Mouse (Mus musculus) v-Abl transformed pro-B cells (cell line): Measurements from ENCODE around the gene Ctc1.
"Not testable (repeated sequence)": the region's sequence is repeated elsewhere in the genome, so short reads cannot be mapped to it uniquely, and the experiment has no call there.

Source experiments
- in situ Hi-C, 2 experiments: fragments of 400-800 bp; cut with MboI; formaldehyde crosslinking; loops; one replicate each; pipeline ENCODE4 v1.15.1; 2025; ENCODE audit not compliant: unreplicated experiment in 2 of 2

Ctc1 gene

DNA sequence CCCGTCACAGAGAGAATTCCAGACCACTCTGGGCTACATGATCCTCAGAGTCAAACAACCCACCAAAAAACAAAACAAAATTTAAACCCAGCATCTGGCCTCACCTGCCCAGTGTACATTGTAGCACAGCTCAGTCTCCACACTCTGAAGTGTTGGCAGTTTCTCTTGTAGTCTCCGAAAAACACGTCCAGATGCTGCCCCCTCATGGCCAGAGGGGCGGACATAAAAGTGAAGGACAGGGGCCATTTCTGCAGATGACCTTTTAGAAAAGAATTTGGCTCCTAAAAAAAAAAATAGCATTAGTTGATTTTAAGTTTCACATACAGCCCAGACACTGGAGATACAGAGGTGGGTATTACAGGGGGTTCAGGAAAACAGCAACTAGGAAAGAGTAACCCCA lies 12.1 kb upstream of the Ctc1 start:
- in situ Hi-C loops, result no loop called here

DNA sequence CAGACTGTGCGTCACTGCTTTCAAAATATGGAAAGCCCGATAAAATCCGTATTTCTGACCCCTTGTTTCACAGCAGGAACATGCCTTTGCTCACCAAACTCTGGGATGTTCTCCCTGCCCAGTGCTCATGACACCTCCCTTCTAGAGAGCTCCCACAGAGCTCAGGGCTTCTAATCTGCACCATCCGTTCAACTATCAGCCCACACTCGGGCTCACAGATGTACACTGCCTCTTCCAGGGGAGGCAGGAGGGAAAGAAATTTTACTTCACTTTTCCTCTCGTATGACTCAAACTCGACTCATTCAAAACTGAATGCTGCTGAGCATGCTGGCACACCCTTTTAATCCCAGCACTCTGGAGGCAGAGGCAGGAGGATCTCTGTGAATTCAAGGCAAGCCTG lies 10.5 kb upstream of the Ctc1 start:
- in situ Hi-C loops, result no loop called here

DNA sequence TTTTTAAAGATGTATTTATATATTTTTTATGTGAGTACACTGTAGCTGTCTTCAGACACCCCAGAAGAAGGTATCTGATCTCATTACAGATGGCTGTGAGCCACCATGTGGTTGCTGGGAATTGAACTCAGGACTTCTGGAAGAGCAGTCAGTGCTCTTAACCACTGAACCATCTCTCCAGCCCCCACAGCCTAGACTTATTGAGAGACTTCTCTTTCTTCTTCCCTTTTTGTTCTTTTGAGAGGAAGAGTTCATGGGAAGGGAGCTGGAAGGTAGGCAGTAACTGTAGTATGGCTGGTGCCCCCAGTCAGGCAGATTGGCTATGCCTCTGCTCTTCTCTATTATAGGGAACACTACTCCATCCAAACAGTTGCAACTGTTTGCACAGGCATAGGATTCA lies 9.1 kb upstream of the Ctc1 start:
- in situ Hi-C loops, result not testable (repeated sequence)

DNA sequence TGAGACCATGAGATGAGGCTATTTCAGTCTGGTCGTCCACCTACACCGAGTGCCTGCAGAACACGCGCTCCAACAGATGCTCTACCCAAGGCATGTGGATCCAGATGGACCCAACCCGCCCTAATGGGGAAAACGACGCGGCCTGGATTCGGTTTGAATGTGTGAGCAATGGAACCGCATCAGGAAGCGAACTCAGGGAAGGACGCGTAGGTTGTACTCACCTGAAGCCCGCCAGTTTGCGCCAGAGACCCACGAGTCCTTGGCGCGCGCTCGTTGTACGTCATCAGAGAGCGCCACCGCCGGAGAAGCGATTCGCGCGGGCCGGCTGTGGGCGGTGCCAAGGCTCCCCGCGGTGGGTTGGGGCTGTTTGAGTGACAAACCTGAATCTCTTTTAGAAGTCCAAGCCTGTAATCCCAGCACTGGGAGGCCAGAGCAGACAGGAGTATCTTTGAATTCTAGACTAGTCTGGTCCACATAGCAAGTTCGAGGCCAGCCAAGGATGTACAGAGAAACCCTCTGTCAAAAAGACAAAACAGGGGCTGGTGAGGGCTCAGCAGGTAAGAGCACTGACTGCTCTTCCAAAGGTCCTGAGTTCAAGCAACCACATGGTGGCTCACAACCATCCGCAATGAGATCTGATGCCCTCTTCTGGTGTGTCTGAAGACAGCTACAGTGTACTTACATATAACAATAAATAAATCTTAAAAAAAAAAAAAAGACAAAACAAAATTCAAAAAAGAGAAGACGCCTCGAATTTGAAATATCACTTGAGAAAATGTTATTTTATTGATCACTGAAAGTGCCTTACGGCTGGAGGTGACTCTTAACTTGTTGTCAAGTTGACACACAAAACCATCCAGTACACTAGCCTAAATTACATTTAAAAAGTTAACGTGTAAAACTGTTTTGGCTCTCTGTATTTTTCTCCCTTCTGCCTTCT lies 7.3 kb upstream of the Ctc1 start, which contains the start of gene Pfas:
Gene Pfas (minus strand): TSS at position 279 of the 940 bp plus-strand sequence.
- in situ Hi-C loops, result no loop called here

DNA sequence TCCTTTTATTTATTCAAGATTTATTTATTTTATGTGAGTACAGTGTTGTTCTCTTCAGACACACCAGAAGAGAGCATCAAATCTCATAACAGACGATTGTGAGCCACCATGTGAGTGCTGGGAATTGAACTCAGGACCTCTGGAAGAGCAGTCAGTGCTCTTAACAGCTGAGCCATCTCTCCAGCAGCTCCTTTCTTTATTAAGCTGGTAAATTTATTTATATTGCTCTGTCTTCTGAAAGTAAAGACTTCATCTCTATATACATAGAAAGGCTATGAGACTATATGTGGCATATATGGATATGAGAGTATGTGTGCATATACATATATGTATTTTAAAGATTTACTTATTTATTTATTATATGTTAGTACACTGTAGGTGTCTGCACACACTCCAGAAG lies 6.2 kb upstream of the Ctc1 start:
- in situ Hi-C loops, result no loop called here

DNA sequence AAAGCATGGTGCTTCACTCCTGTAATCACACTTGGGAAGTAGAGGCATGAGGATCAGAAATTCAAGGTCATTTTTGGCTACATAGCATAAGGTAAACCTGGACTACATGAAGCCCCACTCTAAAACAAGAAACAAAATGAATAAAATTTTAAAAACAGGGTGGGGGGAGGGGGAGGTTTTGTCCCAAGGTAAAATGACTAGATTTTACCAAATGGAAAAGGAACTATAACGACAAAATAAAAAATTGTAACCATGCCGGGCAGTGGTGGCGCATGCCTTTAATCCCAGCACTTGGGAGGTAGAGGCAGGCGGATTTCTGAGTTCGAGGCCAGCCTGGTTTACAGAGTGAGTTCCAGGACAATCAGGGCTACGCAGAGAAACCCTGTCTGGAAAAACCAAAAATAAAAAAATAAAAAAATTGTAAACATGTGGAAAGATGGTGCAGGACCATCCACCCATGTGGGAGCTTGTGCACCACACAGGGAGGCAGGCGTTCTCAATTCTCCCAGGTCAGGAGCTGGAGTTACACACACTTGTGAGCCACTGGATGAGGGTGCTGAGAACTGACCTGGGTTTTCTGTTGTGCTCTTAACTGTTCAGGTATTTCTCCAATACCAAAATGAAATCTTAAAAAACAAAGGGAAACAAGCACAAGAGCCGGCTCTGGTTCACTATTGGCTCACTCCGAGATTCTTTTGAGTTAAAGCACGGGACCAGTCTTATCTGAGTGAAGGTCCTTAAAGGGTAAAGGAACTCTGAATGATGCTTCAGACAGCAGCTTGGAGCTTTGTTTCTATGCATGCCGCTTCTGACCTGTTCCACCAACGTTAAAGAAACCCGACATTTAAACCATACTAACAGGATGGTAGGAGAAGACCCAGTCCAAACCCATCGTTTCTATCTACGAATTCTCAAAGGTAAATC lies 5.0 kb upstream of the Ctc1 start:
- in situ Hi-C loops, result no loop called here

DNA sequence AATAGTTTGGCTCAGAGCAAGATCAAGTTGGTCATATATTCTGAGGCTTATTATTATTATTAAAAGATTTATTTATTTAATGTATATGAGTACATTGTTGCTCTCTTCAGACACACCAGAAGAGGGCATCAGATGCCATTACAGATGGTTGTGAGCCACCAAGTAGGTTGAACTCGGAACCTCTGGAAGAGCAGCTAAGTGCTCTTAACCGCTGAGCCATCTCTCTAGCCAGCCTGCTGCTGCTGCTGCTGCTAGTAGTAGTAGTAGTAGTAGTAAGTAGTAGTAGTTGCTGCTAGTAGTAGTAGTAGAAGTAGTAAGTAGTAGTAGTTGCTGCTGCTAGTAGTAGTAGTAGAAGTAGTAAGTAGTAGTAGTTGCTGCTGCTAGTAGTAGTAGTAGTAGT lies 4.3 kb upstream of the Ctc1 start:
- in situ Hi-C loops, result not testable (repeated sequence)

DNA sequence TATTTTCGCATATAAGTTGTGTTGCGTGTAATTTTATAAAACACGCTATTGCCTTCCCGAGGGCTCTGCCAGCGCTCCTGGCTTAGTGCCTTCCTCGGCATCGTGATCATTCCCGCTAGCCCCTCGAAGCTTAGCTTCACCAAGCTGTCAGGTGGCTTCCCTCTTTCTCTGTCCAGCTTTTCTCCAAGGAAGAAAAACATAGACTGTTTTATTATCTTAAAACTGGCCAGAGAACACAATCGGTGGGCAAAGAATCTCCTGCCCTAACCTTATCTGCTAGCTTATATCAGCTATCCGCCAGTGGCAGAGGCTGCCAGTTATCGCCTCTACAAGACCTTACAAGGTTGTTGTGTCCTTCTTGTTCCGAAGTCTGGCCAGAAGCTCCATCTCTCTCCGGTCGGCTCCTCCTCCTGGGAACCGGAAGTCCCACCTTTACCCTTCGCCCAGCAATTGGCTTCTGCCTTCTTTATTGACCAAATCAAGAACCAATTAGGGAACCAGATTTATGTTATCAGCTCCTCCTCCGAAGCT lies 3.6 kb upstream of the Ctc1 start:
- in situ Hi-C loops, result no loop called here

DNA sequence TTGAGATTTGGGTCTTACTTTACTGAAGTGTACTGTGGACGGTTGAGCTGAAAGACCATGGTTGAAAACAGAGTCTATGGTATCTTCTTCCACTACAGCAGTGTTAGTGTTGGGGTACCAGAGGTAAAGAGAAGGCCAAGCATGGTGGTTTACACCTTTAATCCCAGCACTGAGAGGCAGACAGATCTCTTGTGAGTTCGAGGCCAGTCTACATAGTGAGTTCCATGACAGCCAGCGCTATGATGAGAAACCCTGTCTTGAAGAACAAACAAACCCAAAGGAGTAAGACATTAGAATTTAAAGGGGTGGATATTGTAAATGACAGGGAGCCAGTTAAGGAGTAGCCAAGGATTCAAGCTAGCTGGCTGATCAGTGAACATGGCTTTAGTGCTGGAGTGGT lies 1.0 kb downstream of the Ctc1 start:
- in situ Hi-C loops, result no loop called here

DNA sequence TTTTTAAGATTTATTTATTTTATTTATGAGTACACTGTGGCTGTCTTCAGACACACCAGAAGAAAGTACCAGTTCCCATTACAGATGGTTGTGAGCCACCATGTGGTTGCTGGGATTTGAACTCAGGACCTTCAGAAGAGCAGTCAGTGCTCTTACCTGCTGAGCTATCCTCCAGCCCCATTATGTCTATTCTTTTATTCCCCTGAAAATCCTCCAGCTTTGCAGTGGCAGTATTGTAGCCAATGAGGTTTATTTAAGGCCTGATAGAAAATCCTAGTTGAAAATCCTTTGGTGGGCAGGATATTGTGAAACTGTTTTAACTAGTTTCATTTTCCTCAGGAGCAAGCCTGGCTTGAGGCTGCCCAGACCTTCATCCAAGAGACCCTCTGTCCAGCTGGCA lies 5.0 kb downstream of the Ctc1 start:
- in situ Hi-C loops, result no loop called here

DNA sequence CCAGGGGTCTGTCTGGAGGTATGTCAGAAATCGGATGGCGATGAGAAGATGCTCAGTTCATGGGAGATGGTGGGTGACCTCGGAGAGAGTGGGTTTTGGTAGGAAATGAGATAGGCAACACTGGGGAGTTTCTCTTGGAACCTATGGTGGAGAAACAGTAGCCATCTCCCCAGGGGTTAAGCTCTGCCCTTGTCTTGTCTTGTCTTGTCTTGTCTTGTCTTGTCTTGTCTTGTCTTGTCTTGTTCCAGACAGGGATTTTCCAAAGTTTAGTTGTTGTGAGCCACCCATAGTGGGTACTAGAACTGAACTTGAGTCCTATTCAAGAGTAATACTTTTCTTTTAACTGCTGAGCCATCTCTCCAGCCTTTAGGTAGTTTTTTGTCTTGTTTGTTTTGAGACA lies 10.9 kb downstream of the Ctc1 start:
- in situ Hi-C loops, result no loop called here

DNA sequence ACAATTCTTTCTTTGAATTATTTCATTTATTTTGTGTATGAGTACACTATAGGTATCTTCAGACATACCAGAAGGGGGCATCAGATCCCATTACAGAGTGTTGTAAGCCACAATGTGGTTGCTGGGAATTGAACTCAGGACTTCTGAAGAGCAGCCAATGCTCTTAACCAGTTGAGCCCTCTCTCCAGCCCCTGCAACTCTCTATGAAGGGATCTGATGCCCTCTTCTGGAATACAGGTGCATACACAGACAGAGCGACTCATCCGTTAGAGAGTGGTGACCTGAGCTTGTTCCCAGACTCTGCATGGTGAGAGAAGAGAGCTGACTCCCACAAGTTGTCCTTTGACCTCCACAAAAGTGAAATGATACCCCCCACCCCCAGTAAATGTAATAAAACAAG lies 13.1 kb downstream of the Ctc1 start:
- in situ Hi-C loops, result no loop called here

DNA sequence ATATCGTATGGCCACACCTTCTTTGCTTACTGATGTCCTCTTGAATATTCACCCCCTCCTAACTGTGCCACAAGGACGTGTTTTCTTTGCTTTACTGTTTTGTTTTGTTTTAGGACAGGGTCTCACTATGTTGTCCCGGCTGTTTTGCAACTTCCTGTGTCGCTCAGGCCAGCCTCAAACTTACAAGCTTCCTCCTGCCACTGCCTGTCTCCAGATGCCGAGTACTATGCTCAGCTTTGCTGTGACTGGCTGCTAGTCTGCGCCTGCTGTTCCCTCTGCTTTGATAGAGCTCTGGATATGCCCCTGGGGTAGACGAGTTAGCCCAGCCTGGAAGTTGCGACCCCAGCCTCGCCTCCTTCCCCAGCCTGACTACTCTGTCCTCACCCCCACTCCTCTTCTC lies 17.8 kb downstream of the Ctc1 start:
- in situ Hi-C loops, result loop anchor here (5.0 to 10.0 kb wide), 3 partner anchors 66 to 126 kb away; partner anchors contain the start of gene Slc25a35 (in 2 of the 2)

DNA sequence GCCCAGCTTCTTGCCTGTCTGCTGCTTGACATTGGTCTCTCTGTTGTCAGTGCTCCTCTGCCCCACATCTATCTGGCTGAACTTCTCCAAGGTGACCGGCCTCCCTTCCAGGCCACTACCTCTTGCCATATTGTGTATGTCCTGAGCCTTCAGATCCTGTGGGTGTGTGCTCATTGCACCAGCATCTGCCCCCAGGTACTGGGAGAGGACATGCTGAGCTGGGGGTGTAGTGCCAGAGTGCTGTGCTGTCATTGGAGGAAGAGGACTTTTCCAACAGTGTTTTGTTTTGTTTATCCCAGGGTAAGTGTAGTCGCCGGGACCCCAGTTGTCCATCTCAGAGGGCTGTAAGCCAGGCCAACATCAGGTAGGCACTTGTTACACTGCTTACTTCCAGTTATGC lies 18.9 kb downstream of the Ctc1 start:
- in situ Hi-C loops, result loop anchor here (5.0 to 10.0 kb wide), 3 partner anchors 67 to 127 kb away; partner anchors contain the start of gene Slc25a35 (in 2 of the 2)

DNA sequence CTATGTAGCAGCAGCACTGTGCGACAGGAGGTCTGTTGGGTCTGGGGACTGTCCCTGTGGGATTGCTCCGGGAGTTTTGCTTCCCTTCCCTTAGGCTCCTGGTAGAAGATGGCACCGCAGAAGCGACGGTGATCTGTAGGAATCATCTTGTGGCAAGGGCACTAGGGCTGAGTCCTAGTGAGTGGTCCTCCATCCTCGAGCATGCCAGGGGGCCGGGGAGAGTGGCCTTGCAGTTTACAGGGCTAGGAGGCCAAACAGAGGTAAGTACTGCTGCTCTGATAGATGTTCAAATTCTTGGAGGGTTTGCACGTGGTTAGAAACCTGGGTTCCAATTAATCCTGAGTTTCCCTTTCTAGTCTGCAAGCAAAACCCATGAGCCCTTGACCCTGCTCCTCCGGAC lies 19.7 kb downstream of the Ctc1 start:
- in situ Hi-C loops, result loop anchor here (5.0 to 10.0 kb wide), 2 partner anchors 71 to 128 kb away; partner anchors contain the start of gene Slc25a35 (in 1 of the 2)

DNA sequence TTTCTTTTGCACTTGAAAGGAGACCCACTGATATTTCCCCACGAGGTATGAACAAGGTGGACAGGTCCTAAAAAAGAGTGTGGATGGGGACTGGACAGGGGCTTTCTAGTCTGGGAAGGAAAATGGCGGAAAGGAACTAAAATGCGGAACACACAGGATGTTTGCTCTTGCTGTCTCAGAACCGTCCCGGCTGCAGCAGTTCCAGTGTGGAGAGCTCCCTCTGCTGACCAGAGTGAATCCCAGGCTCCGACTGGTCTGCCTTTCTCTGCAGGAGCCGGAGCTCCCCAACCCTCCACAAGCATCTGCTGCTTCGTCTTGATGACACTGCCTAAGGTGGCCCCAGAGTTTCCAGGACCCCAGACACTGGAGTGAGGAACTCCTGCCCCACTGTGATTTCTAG lies 20.1 kb downstream of the Ctc1 start:
- in situ Hi-C loops, result loop anchor here (5.0 to 10.0 kb wide), 2 partner anchors 71 to 129 kb away; partner anchors contain the start of gene Slc25a35 (in 1 of the 2)

DNA sequence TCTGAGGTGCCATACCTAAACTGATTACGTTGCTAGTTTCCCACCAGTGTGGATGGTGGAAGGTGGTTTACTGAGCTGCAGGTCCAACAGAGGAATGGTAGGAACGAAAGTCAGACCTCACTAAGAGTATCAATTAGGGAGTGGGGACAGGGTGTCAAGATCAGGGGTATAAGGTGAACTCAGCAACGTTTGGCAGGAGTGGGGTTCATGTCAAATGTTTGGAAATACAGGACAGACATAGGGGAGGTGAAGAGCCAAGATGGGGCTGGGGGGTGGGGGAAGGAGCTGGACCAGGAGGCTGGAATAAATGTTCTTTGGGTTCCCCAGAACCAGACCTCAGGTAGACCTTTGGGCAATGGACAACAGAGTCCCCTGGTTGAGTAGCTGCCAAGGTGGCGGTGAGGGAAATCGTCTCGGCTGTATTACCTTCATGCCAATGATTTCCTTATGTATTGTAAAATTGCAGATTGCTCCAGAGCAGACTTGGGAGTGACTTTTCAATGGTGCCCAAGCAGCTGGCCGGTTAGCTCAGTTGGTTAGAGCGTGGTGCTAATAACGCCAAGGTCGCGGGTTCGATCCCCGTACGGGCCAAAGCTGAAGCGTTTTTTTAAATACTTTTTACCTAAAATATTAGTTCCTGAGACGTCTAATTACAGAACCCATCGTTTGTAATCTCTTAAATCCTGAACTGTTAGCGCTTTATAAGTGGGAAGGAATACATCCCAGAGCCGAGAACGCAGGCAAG lies 20.9 kb downstream of the Ctc1 start:
- in situ Hi-C loops, result loop anchor here (5.0 to 10.0 kb wide), 2 partner anchors 72 to 129 kb away; partner anchors contain the start of gene Slc25a35 (in 1 of the 2)

DNA sequence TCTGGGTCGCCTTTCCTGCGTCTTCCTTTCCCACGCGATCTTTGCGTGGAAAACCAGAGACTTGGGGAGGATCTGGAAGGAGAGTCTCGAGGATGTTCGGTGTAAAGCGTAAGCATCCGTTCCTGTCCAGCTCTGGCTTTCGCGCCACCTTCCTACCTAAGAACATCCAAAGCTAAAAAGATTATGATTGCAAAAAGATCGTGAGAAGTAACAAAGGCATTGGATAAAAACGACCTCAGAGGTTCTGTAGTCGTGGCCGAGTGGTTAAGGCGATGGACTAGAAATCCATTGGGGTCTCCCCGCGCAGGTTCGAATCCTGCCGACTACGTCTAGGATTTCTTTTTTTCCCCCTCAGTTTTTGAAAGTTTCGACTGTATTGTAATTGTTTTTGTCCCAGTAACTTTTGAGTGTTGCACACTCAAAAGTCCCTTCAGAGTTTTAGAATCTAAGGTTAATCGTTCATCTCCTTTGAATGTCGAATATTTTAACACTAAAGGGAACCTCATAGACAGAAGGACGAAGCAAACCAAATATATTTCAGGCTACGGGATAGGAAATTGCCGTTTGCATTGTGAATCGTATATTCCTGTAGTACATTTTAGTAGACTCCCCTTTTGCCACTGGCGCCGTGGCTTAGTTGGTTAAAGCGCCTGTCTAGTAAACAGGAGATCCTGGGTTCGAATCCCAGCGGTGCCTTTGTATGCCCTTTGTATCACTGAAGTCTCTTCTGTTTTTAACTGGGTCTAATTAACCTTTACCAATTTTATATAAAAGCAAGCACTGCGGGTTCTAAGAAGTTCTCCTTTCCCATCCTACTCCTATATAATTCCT lies 21.7 kb downstream of the Ctc1 start:
- in situ Hi-C loops, result loop anchor here (5.0 to 10.0 kb wide), 2 partner anchors 73 to 130 kb away; partner anchors contain the start of gene Slc25a35 (in 1 of the 2)

DNA sequence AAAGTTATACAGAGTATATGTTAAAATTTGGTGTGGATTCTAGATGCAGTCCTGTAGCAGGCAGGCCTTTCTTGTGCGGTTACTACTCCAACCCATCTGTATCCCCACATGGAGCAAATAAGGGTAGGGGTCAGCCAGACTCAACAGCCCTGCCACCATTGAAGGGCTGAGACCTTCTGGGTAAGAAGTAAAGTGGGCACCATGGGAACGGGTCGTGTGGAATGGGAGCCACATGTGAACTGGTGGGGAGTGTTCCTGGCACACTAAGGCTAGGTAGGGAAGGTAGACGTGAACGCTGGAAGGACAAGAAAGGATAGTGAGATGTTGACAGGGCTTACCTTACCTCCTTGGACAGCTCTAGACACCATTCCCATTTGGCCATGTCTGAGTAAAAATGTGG lies 22.5 kb downstream of the Ctc1 start:
- in situ Hi-C loops, result loop anchor here (5.0 to 10.0 kb wide), 2 partner anchors 73 to 131 kb away; partner anchors contain the start of gene Slc25a35 (in 1 of the 2)
